8 mouse cellular contexts compared by ENCODE assay signal in genomic region chr7:5060944-5061773, GRCm38 (mm10). TPM values are rescaled to one million over a fixed set of nuclear protein-coding genes. Genes with fewer than 3 reads are reported as not detected.
DNase-seq lines count a peak whose midpoint lies in the region; ATAC-seq and TF ChIP-seq lines count a peak whose summit lies in the region.

No protein-coding gene starts in this region.

- peak; percentile 89 for ATAC-seq in embryonic facial prominence, embryonic 15.5 days (ENCODE audit: insufficient number of reproducible peaks, low FRiP score, low TSS enrichment, low read depth)
- ATAC-seq in limb, embryonic 14.5 days (ENCODE audit: low FRiP score, low read depth), result peak; percentile 88
- peak; percentile 91 for ATAC-seq in midbrain, postnatal 0 days (ENCODE audit: low FRiP score)

- peak; percentile 47; the same call in 1 of the 2 replicates for TF ChIP-seq POLR2A in bone marrow, adult 2 months (IDR thresholded peaks at IDR 0.05; ENCODE audit: borderline replicate concordance, control insufficient read depth, low read depth, low read length)
- TF ChIP-seq POLR2A in limb, embryonic 14.5 days (IDR thresholded peaks at IDR 0.05; ENCODE audit: borderline replicate concordance, extremely low read depth, insufficient read depth, insufficient read length), result no peak; the same call in 1 of the 2 replicates

- peak overlapping the region; percentile 98 for H3K27ac ChIP-seq in bone marrow, adult 2 months (ENCODE audit: control insufficient read depth, insufficient read depth, low read depth, low read length, poor library complexity)
- peak overlapping the region; percentile 99 for H3K27ac ChIP-seq in embryonic facial prominence, embryonic 15.5 days (replicated peaks)
- H3K27ac ChIP-seq in limb, embryonic 14.5 days (replicated peaks; ENCODE audit: low read depth, low read length), result peak overlapping the region; percentile 96
- H3K27ac ChIP-seq in midbrain, postnatal 0 days (ENCODE audit: low read depth, low read length), result peak overlapping the region; percentile 95

- H3K4me3 ChIP-seq in bone marrow, adult 2 months (replicated peaks; ENCODE audit: control insufficient read depth, low read depth, low read length), result peak overlapping the region; percentile 91
- peak overlapping the region; percentile 77 for H3K4me3 ChIP-seq in embryonic facial prominence, embryonic 15.5 days (replicated peaks)
- H3K4me3 ChIP-seq in limb, embryonic 14.5 days (replicated peaks; ENCODE audit: low read length), result peak overlapping the region; percentile 64
- peak overlapping the region; percentile 70 for H3K4me3 ChIP-seq in midbrain, postnatal 0 days (ENCODE audit: low read depth, low read length)

- peak; percentile 78 for TF ChIP-seq CTCF in bone marrow, adult 2 months (IDR thresholded peaks at IDR 0.05; ENCODE audit: control insufficient read depth, insufficient read depth, low read length)
- peak; percentile 81 for TF ChIP-seq CTCF in midbrain, postnatal 0 days (IDR thresholded peaks at IDR 0.05)

- peak overlapping the region; percentile 74 for H3K9ac ChIP-seq in embryonic facial prominence, embryonic 15.5 days
- H3K9ac ChIP-seq in limb, embryonic 14.5 days (ENCODE audit: low read depth, low read length, severe bottlenecking), result peak overlapping the region; percentile 83
- H3K9ac ChIP-seq in midbrain, postnatal 0 days (replicated peaks; ENCODE audit: low read length, poor library complexity, severe bottlenecking), result peak overlapping the region; percentile 81

- WGBS in bone marrow, adult 2 months, result under 1% methylated on average over 60 of the region's 60 CpGs
- WGBS in embryonic facial prominence, embryonic 15.5 days, result under 1% methylated on average over 60 of the region's 60 CpGs
- 2% methylated on average over 58 of the region's 60 CpGs for WGBS in limb, embryonic 14.5 days
- under 1% methylated on average over 60 of the region's 60 CpGs for WGBS in midbrain, postnatal 0 days

- H3K27me3 ChIP-seq in embryonic facial prominence, embryonic 15.5 days, result no peaks in the 10 kb centered on the region
- H3K27me3 ChIP-seq in limb, embryonic 14.5 days (ENCODE audit: control insufficient read depth, insufficient read depth, low read length), result peaks cover 9% of the 10 kb centered on the region; the same call in 1 of the 2 replicates
- H3K27me3 ChIP-seq in midbrain, postnatal 0 days (ENCODE audit: insufficient read depth, low read length), result no peaks in the 10 kb centered on the region

- H3K4me1 ChIP-seq in bone marrow, adult 2 months (ENCODE audit: control insufficient read depth, insufficient read depth, low read length), result no peaks in the 10 kb centered on the region; the same call in 1 of the 2 replicates
- peaks cover 65% of the 10 kb centered on the region for H3K4me1 ChIP-seq in embryonic facial prominence, embryonic 15.5 days
- H3K4me1 ChIP-seq in limb, embryonic 14.5 days (ENCODE audit: control insufficient read depth, insufficient read depth, low read length), result peaks cover 21% of the 10 kb centered on the region
- H3K4me1 ChIP-seq in midbrain, postnatal 0 days (ENCODE audit: insufficient read depth, low read length), result peaks cover 18% of the 10 kb centered on the region; the same call in 1 of the 2 replicates

- DNase-seq in 416B (ENCODE audit: low read depth), result peak; percentile 98
- peak; percentile 99 for DNase-seq in heart, adult 8-10 months (ENCODE audit: low spot score)
- peak; percentile 99 for DNase-seq in kidney, adult 9 months
- DNase-seq in limb, embryonic 14.5 days (ENCODE audit: low spot score), result peak; percentile 99
- DNase-seq in midbrain, postnatal 0 days (ENCODE audit: low spot score), result peak; percentile 99
- DNase-seq in spleen, postnatal 14 days (ENCODE audit: low spot score in 2 of 2), result peak; percentile 92 to 93

- no peaks in the 10 kb centered on the region for H3K9me3 ChIP-seq in embryonic facial prominence, embryonic 15.5 days (replicated peaks)
- H3K9me3 ChIP-seq in limb, embryonic 14.5 days (ENCODE audit: control insufficient read depth, low read length), result no peaks in the 10 kb centered on the region
- H3K9me3 ChIP-seq in midbrain, postnatal 0 days (ENCODE audit: low read length), result no peaks in the 10 kb centered on the region

- H3K4me2 ChIP-seq in embryonic facial prominence, embryonic 15.5 days (replicated peaks), result peak overlapping the region; percentile 84
- H3K4me2 ChIP-seq in limb, embryonic 14.5 days (replicated peaks; ENCODE audit: low read depth, low read length, severe bottlenecking), result peak overlapping the region; percentile 82
- peak overlapping the region; percentile 88 for H3K4me2 ChIP-seq in midbrain, postnatal 0 days (ENCODE audit: low read depth, low read length, poor library complexity, severe bottlenecking)

- H3K36me3 ChIP-seq in embryonic facial prominence, embryonic 15.5 days, result peaks cover under 1% of the 10 kb centered on the region; the same call in 1 of the 2 replicates
- H3K36me3 ChIP-seq in limb, embryonic 14.5 days (ENCODE audit: control insufficient read depth, insufficient read depth, low read length), result peaks cover 9% of the 10 kb centered on the region
- H3K36me3 ChIP-seq in midbrain, postnatal 0 days (ENCODE audit: insufficient read depth, low read length), result no peaks in the 10 kb centered on the region

RNA-seq across cellular contexts. Expression of gene U2af2, which starts 0.8 kb away (rescaled TPM):
- polyA plus RNA-seq in bone marrow, adult 2 months (2011; ENCODE audit: insufficient read depth, insufficient read length, low replicate concordance, missing spikeins), result 177 and 222 TPM in 2 replicates
- 116 and 124 TPM in 2 replicates for polyA plus RNA-seq in embryonic facial prominence, embryonic 15.5 days (2015; fragmentation: Nextera tagmentation; extraction: Ambion mirVana)
- total RNA-seq in heart, adult 8-10 months (2022), result 10 to 100 TPM; 61.7 to 69.8 (median 64.9) TPM
- polyA plus RNA-seq in limb, embryonic 14.5 days (2012; rRNA removed), result 431 and 479 TPM in 2 replicates
- 123 and 128 TPM in 2 replicates for polyA plus RNA-seq in limb, embryonic 14.5 days (2014; fragmentation: Nextera tagmentation; extraction: Ambion mirVana)
- 157 and 161 TPM in 2 replicates for total RNA-seq in midbrain, postnatal 0 days (2014; rRNA removed)
- polyA plus RNA-seq in midbrain, postnatal 0 days (2015; fragmentation: Nextera tagmentation; extraction: Ambion mirVana), result 74.7 and 78.2 TPM in 2 replicates

RNA-seq across cellular contexts. Expression of gene Zfp580, which starts 9.8 kb away (rescaled TPM):
- polyA plus RNA-seq in bone marrow, adult 2 months (2011; ENCODE audit: insufficient read depth, insufficient read length, low replicate concordance, missing spikeins), result 2.7 and 4.6 TPM in 2 replicates
- polyA plus RNA-seq in embryonic facial prominence, embryonic 15.5 days (2015; fragmentation: Nextera tagmentation; extraction: Ambion mirVana), result 36.8 and 43.1 TPM in 2 replicates
- 1 to 10 TPM; 3.2 to 4.4 (median 4.0) TPM for total RNA-seq in heart, adult 8-10 months (2022)
- polyA plus RNA-seq in limb, embryonic 14.5 days (2012; rRNA removed), result 49.7 and 70.4 TPM in 2 replicates
- polyA plus RNA-seq in limb, embryonic 14.5 days (2014; fragmentation: Nextera tagmentation; extraction: Ambion mirVana), result 47.5 and 57.7 TPM in 2 replicates
- total RNA-seq in midbrain, postnatal 0 days (2014; rRNA removed), result 55.6 and 77.7 TPM in 2 replicates
- polyA plus RNA-seq in midbrain, postnatal 0 days (2015; fragmentation: Nextera tagmentation; extraction: Ambion mirVana), result 154 and 157 TPM in 2 replicates

RNA-seq across cellular contexts. Expression of gene Epn1, which starts 18.9 kb away (rescaled TPM):
- polyA plus RNA-seq in bone marrow, adult 2 months (2011; ENCODE audit: insufficient read depth, insufficient read length, low replicate concordance, missing spikeins), result 109 and 135 TPM in 2 replicates
- 66.5 and 70.6 TPM in 2 replicates for polyA plus RNA-seq in embryonic facial prominence, embryonic 15.5 days (2015; fragmentation: Nextera tagmentation; extraction: Ambion mirVana)
- total RNA-seq in heart, adult 8-10 months (2022), result 100 to 1,000 TPM; 164 to 192 (median 185) TPM
- 119 and 144 TPM in 2 replicates for polyA plus RNA-seq in limb, embryonic 14.5 days (2012; rRNA removed)
- 69.1 and 76.2 TPM in 2 replicates for polyA plus RNA-seq in limb, embryonic 14.5 days (2014; fragmentation: Nextera tagmentation; extraction: Ambion mirVana)
- 399 and 484 TPM in 2 replicates for total RNA-seq in midbrain, postnatal 0 days (2014; rRNA removed)
- 130 and 134 TPM in 2 replicates for polyA plus RNA-seq in midbrain, postnatal 0 days (2015; fragmentation: Nextera tagmentation; extraction: Ambion mirVana)

RNA-seq across cellular contexts. Expression of gene Zfp784, which starts 22.9 kb away (rescaled TPM):
- polyA plus RNA-seq in bone marrow, adult 2 months (2011; ENCODE audit: insufficient read depth, insufficient read length, low replicate concordance, missing spikeins), result 0.90 and 2.3 TPM in 2 replicates
- polyA plus RNA-seq in embryonic facial prominence, embryonic 15.5 days (2015; fragmentation: Nextera tagmentation; extraction: Ambion mirVana), result 6.7 and 7.5 TPM in 2 replicates
- 1 to 10 TPM; 4.9 to 7.4 (median 6.0) TPM for total RNA-seq in heart, adult 8-10 months (2022)
- 6.5 and 6.8 TPM in 2 replicates for polyA plus RNA-seq in limb, embryonic 14.5 days (2012; rRNA removed)
- 5.6 and 6.3 TPM in 2 replicates for polyA plus RNA-seq in limb, embryonic 14.5 days (2014; fragmentation: Nextera tagmentation; extraction: Ambion mirVana)
- 5.0 and 8.0 TPM in 2 replicates for total RNA-seq in midbrain, postnatal 0 days (2014; rRNA removed)
- polyA plus RNA-seq in midbrain, postnatal 0 days (2015; fragmentation: Nextera tagmentation; extraction: Ambion mirVana), result 4.3 and 5.4 TPM in 2 replicates

RNA-seq across cellular contexts. Expression of gene 4632433K11Rik, which starts 27.2 kb away (rescaled TPM):
- polyA plus RNA-seq in bone marrow, adult 2 months (2011; ENCODE audit: insufficient read depth, insufficient read length, low replicate concordance, missing spikeins), result 1.5 TPM in 1 of 2 replicates, not detected in the other
- polyA plus RNA-seq in embryonic facial prominence, embryonic 15.5 days (2015; fragmentation: Nextera tagmentation; extraction: Ambion mirVana), result not detected in 2 replicates
- total RNA-seq in heart, adult 8-10 months (2022), result under 1 TPM in 1 of 4 experiments, not detected in 3; 0.37 TPM
- not detected in 2 replicates for polyA plus RNA-seq in limb, embryonic 14.5 days (2012; rRNA removed)
- not detected in 2 replicates for polyA plus RNA-seq in limb, embryonic 14.5 days (2014; fragmentation: Nextera tagmentation; extraction: Ambion mirVana)
- not detected in 2 replicates for total RNA-seq in midbrain, postnatal 0 days (2014; rRNA removed)
- polyA plus RNA-seq in midbrain, postnatal 0 days (2015; fragmentation: Nextera tagmentation; extraction: Ambion mirVana), result not detected in 2 replicates

Comparison
In these comparisons a context has a peak if more than half of its experiments do, and no peak if none do; other contexts are left out.
1. Peak in every context shown above with its lines: DNase-seq, ATAC-seq, H3K4me3 ChIP-seq and H3K27ac ChIP-seq.